In the genomic region with DNA sequence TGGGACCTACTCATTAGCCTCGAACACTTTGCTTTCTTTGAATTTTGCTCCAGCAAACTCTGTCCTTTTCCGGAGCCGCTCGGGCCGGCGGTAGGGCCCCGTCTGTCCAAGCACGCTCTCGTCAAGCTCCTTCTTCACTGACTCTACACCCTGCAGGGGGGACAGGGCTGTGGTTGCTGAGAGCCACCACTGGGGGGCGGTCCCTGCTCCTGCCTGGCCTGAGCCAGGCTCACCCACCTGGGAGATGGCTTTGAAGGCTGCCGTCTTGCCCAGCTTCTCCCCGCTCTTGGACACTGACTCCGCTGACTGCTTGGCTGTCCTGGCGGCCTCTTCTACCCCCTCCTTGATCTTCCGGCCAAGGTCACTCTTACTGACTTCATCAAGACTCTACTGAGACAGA, we compare ENCODE assay signal across 10 mouse cellular contexts. TPM values are rescaled to one million over a fixed set of nuclear protein-coding genes. Genes with fewer than 3 reads are reported as not detected.
DNase-seq lines count a peak whose midpoint lies in the region; ATAC-seq and TF ChIP-seq lines count a peak whose summit lies in the region.
"Had no signal": no experiment of that assay in that cellular context is flagged by ENCODE, and none has a peak within 500 bp of the region (broad histone marks: within the 10 kb centered on the region; RNA-seq: fewer than 3 reads in every experiment).

No protein-coding gene starts in this region.

- TF ChIP-seq POLR2A in cerebellum, adult 2 months (IDR thresholded peaks at IDR 0.05; ENCODE audit: borderline replicate concordance, insufficient read depth, low read length): no peak
- TF ChIP-seq POLR2A in thymus, adult 2 months (IDR thresholded peaks at IDR 0.05; ENCODE audit: control insufficient read depth, extremely low read depth, insufficient read depth, low read length, poor library complexity): no peak

- H3K4me2 ChIP-seq in limb, embryonic 11.5 days (ENCODE audit: low read depth, severe bottlenecking): no peak overlapping the region
- H3K4me2 ChIP-seq: heart, embryonic 13.5 days had no signal

- H3K36me3 ChIP-seq in thymus, adult 2 months (ENCODE audit: control insufficient read depth, insufficient read depth, low read length): peaks cover 50% of the 10 kb centered on the region
- peaks cover 36% of the 10 kb centered on the region for H3K36me3 ChIP-seq in limb, embryonic 11.5 days (ENCODE audit: control insufficient read depth, insufficient read depth, low read length)

- no peaks in the 10 kb centered on the region for H3K4me1 ChIP-seq in cerebellum, adult 2 months (ENCODE audit: control insufficient read depth, insufficient read depth, low read length)
- no peaks in the 10 kb centered on the region for H3K4me1 ChIP-seq in thymus, adult 2 months (replicated peaks; ENCODE audit: control insufficient read depth, insufficient read depth, low read length)
- no peaks in the 10 kb centered on the region for H3K4me1 ChIP-seq in limb, embryonic 11.5 days (ENCODE audit: control insufficient read depth, insufficient read depth, low read length)
- H3K4me1 ChIP-seq: heart, embryonic 13.5 days had no signal

- H3K9ac ChIP-seq in limb, embryonic 11.5 days (ENCODE audit: low read length): no peak overlapping the region
- H3K9ac ChIP-seq: heart, embryonic 13.5 days had no signal

- DNase-seq in cerebellum, adult 2 months: no peak
- DNase-seq in cerebellum, adult 8-10 months: no peak
- peak; percentile 30 for DNase-seq in thymus, adult 2 months
- no peak for DNase-seq in thymus, postnatal 10 days (ENCODE audit: low spot score in 2 of 2)
- DNase-seq in limb, embryonic 11.5 days (ENCODE audit: low spot score): no peak
- DNase-seq in thymus, postnatal 4 days: peak; percentile 58
- DNase-seq in yolk sac, embryonic 10.5 days (ENCODE audit: low spot score): no peak

- no peak overlapping the region for H3K27ac ChIP-seq in cerebellum, adult 2 months (ENCODE audit: insufficient read depth, low read length)
- H3K27ac ChIP-seq in thymus, adult 2 months (ENCODE audit: control insufficient read depth, insufficient read depth, low read length): no peak overlapping the region
- H3K27ac ChIP-seq in limb, embryonic 11.5 days (replicated peaks; ENCODE audit: low read depth, low read length): no peak overlapping the region
- H3K27ac ChIP-seq: heart, embryonic 13.5 days had no signal

- WGBS in cerebellum, adult 2 months: 65% methylated on average over 15 of the region's 15 CpGs
- 93% methylated on average over 15 of the region's 15 CpGs for WGBS in thymus, adult 2 months
- WGBS in limb, embryonic 11.5 days: 80% methylated on average over 15 of the region's 15 CpGs

- no peak overlapping the region for H3K4me3 ChIP-seq in cerebellum, adult 2 months (replicated peaks; ENCODE audit: insufficient read depth, low read depth, low read length)
- H3K4me3 ChIP-seq in thymus, adult 2 months (ENCODE audit: control insufficient read depth, insufficient read depth, low read length): no peak overlapping the region
- H3K4me3 ChIP-seq in limb, embryonic 11.5 days (ENCODE audit: low read depth, low read length): no peak overlapping the region
- H3K4me3 ChIP-seq: heart, embryonic 13.5 days had no signal

- peak; percentile 28; the same call in 1 of the 2 replicates for TF ChIP-seq CTCF in cerebellum, adult 2 months (IDR thresholded peaks at IDR 0.05; ENCODE audit: borderline replicate concordance, insufficient read depth, low read depth, low read length)
- peak; percentile 67; the same call in 1 of the 2 replicates for TF ChIP-seq CTCF in thymus, adult 2 months (IDR thresholded peaks at IDR 0.05; ENCODE audit: borderline replicate concordance, control insufficient read depth, extremely low read depth, insufficient read depth, low read length, poor library complexity)

- ATAC-seq in limb, embryonic 11.5 days (ENCODE audit: insufficient number of reproducible peaks, low FRiP score, low TSS enrichment, low read depth): peak; percentile 73
- ATAC-seq in cerebellum, adult (ENCODE audit: insufficient number of reproducible peaks, low FRiP score, low TSS enrichment): no peak

- no peaks in the 10 kb centered on the region for H3K27me3 ChIP-seq in cerebellum, adult 2 months (ENCODE audit: control insufficient read depth, insufficient read depth, low read length)
- no peaks in the 10 kb centered on the region for H3K27me3 ChIP-seq in thymus, adult 2 months (ENCODE audit: control insufficient read depth, insufficient read depth, low read length)
- H3K27me3 ChIP-seq in limb, embryonic 11.5 days (ENCODE audit: control insufficient read depth, insufficient read depth, low read length): no peaks in the 10 kb centered on the region
- H3K27me3 ChIP-seq: heart, embryonic 13.5 days had no signal

- H3K9me3 ChIP-seq in limb, embryonic 11.5 days (ENCODE audit: control insufficient read depth, low read length): no peaks in the 10 kb centered on the region
- H3K9me3 ChIP-seq: G1E; heart, embryonic 13.5 days had no signal

RNA-seq across cellular contexts. Expression of a gene that starts 8.1 kb away (rescaled TPM):
- polyA plus RNA-seq in cerebellum, adult 2 months (2012; rRNA removed): 91.5 and 98.4 TPM in 2 replicates
- polyA plus RNA-seq in thymus, adult 2 months (2012; rRNA removed): 84.4 and 88.0 TPM in 2 replicates
- 78.0 and 80.0 TPM in 2 replicates for polyA plus RNA-seq in limb, embryonic 11.5 days (2014; fragmentation: Nextera tagmentation; extraction: Ambion mirVana)

RNA-seq across cellular contexts. Expression of a gene that starts 8.6 kb away (rescaled TPM):
- 21.8 and 24.1 TPM in 2 replicates for polyA plus RNA-seq in cerebellum, adult 2 months (2012; rRNA removed)
- polyA plus RNA-seq in thymus, adult 2 months (2012; rRNA removed): 22.5 and 27.0 TPM in 2 replicates
- polyA plus RNA-seq in limb, embryonic 11.5 days (2014; fragmentation: Nextera tagmentation; extraction: Ambion mirVana): 97.6 and 106 TPM in 2 replicates

RNA-seq across cellular contexts. Expression of a gene that starts 14.7 kb away (rescaled TPM):
- polyA plus RNA-seq in cerebellum, adult 2 months (2012; rRNA removed): 43.8 and 47.0 TPM in 2 replicates
- polyA plus RNA-seq in thymus, adult 2 months (2012; rRNA removed): 40.8 and 45.1 TPM in 2 replicates
- 63.4 and 73.5 TPM in 2 replicates for polyA plus RNA-seq in limb, embryonic 11.5 days (2014; fragmentation: Nextera tagmentation; extraction: Ambion mirVana)

RNA-seq across cellular contexts. Expression of a gene that starts 19.6 kb away (rescaled TPM):
- 32.6 and 39.8 TPM in 2 replicates for polyA plus RNA-seq in cerebellum, adult 2 months (2012; rRNA removed)
- 56.4 and 69.7 TPM in 2 replicates for polyA plus RNA-seq in thymus, adult 2 months (2012; rRNA removed)
- 1.5 and 3.0 TPM in 2 replicates for polyA plus RNA-seq in limb, embryonic 11.5 days (2014; fragmentation: Nextera tagmentation; extraction: Ambion mirVana)

RNA-seq across cellular contexts. Expression of a gene that starts 29.0 kb away (rescaled TPM):
- polyA plus RNA-seq in cerebellum, adult 2 months (2012; rRNA removed): 8.6 and 9.4 TPM in 2 replicates
- 2.6 and 4.6 TPM in 2 replicates for polyA plus RNA-seq in thymus, adult 2 months (2012; rRNA removed)
- 0.68 and 1.0 TPM in 2 replicates for polyA plus RNA-seq in limb, embryonic 11.5 days (2014; fragmentation: Nextera tagmentation; extraction: Ambion mirVana)

Comparison
In these comparisons a context has a peak if more than half of its experiments do, and no peak if none do; other contexts are left out.
1. DNase-seq: peak in thymus, adult 2 months (single experiment) and thymus, postnatal 4 days (single experiment); none in cerebellum, adult 2 months (0 of 2), cerebellum, adult 8-10 months (single experiment), thymus, postnatal 10 days (0 of 2), limb, embryonic 11.5 days (single experiment) and yolk sac, embryonic 10.5 days (single experiment).